Mouse (Mus musculus) ES-Bruce4 (cell line): Measurements from ENCODE around the gene Syt17.

ENCODE experiments used
- CTCF ChIP-seq: IDR thresholded peaks from one replicate; pipeline ENCODE4 v1.8.1; 2011; ENCODE audit warnings: low read depth, low read length
- EP300 ChIP-seq: IDR thresholded peaks from 2 replicates; pipeline ENCODE4 v1.6.1; 2011; ENCODE audit warnings: low read depth, low read length; ENCODE audit not compliant: insufficient read depth
- POLR2A ChIP-seq: IDR thresholded peaks from one replicate; pipeline ENCODE4 v1.8.1; 2011; ENCODE audit warnings: low read length; ENCODE audit not compliant: insufficient read depth

- TF ChIP-seq CTCF = no peak
- no peak for TF ChIP-seq POLR2A
- TF ChIP-seq EP300 = no peak
Measured at GRCm38 (mm10) chr7:118380056-118380455, 68.0 kb downstream of the Syt17 start.
